Mouse (Mus musculus) lung, postnatal 0 days (tissue): Measurements from ENCODE around the gene Gm44503.

Source experiments
- CTCF ChIP-seq: IDR thresholded peaks from 2 replicates; pipeline ENCODE4 v1.5.1; 2016; ENCODE audit warnings: antibody characterized with exemption, mild to moderate bottlenecking
- EP300 ChIP-seq: IDR thresholded peaks from 2 replicates; pipeline ENCODE4 v1.6.1; 2016; ENCODE audit warnings: antibody characterized with exemption, mild to moderate bottlenecking, control low read depth

DNA sequence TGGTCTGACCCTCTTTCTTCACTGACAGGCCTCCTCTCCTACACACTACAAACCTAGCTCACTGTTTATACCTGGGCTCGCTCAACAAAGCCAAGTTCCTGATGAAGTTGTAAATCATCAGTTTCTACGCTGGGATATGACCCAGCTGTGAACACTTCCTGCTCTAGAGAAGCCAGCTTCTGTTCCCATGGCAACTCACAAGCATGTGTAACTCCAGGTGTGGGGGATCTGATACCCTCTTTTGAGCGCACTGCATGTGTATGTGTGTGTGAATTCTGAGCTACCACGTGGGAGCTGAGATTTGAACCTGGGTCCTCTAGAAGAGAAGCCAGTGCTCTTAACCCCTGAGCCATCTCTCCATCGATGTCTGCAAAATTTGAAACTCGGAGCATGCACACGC, 9.1 kb upstream of the Gm44503 start:
- TF ChIP-seq CTCF (no peak), EP300 (no peak)
